Mouse (Mus musculus) lung, postnatal 0 days (tissue): ENCODE data around the gene Rplp2.

Experiments used
- CTCF ChIP-seq: IDR thresholded peaks from 2 replicates; pipeline ENCODE4 v1.5.1; 2016; ENCODE audit warnings: antibody characterized with exemption, mild to moderate bottlenecking
- EP300 ChIP-seq: IDR thresholded peaks from 2 replicates; pipeline ENCODE4 v1.6.1; 2016; ENCODE audit warnings: antibody characterized with exemption, mild to moderate bottlenecking, control low read depth

GRCm38 (mm10) chr7:141437178-141438120, 9.7 kb upstream of the Rplp2 start, which contains the start of gene Slc25a22:
- TF ChIP-seq CTCF, result peak; percentile 83
- no peak for TF ChIP-seq EP300
